Mouse (Mus musculus): Measurements from ENCODE around the gene Wwox. TPM values are rescaled to one million over a fixed set of nuclear protein-coding genes. Genes with fewer than 3 reads are reported as not detected.

Wwox gene
- polyA plus RNA-seq, 1 experiment = 11.3 TPM

DNA sequence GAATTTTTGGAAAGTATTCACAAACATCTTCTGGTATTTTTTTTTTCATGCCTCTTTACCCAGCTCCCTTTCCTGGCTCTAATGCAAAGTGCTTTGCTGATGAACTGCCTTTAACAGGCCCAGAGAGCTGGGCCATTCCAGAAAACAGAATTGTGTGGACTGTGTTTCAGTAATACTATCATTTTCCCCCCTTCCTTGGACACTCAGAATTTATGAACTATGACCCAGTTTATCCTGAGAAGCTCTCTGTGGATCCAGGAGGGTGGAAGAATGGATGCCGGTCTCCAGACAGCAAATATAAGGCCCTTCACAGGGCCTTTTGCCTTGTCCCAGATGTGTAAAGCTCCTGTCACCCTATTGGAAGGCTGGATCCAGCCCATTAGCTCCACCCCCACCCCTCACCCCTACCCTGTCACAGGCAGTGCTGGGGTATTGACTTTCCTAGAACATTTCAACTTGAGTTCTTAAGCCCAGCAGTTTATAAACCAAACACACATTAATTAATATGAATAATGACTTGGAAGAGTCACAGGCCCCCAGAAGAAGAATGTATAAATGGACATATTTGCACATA is 332.9 kb downstream of the Wwox start:
- H3K9me3 ChIP-seq (replicated peaks; ENCODE audit: control insufficient read depth, insufficient read depth, low read length, poor library complexity, severe bottlenecking) = no peaks in the 10 kb centered on the region
- TF ChIP-seq CTCF (IDR thresholded peaks at IDR 0.05; ENCODE audit: low read depth, low read length) = no peak
- no peak for TF ChIP-seq EP300 (IDR thresholded peaks at IDR 0.05; ENCODE audit: insufficient read depth, low read depth, low read length)
- no peak for TF ChIP-seq POLR2A (IDR thresholded peaks at IDR 0.05; ENCODE audit: insufficient read depth, low read length)
- H3K4me1 ChIP-seq (ENCODE audit: control insufficient read depth, insufficient read depth, low read length) = peaks cover 3% of the 10 kb centered on the region

DNA sequence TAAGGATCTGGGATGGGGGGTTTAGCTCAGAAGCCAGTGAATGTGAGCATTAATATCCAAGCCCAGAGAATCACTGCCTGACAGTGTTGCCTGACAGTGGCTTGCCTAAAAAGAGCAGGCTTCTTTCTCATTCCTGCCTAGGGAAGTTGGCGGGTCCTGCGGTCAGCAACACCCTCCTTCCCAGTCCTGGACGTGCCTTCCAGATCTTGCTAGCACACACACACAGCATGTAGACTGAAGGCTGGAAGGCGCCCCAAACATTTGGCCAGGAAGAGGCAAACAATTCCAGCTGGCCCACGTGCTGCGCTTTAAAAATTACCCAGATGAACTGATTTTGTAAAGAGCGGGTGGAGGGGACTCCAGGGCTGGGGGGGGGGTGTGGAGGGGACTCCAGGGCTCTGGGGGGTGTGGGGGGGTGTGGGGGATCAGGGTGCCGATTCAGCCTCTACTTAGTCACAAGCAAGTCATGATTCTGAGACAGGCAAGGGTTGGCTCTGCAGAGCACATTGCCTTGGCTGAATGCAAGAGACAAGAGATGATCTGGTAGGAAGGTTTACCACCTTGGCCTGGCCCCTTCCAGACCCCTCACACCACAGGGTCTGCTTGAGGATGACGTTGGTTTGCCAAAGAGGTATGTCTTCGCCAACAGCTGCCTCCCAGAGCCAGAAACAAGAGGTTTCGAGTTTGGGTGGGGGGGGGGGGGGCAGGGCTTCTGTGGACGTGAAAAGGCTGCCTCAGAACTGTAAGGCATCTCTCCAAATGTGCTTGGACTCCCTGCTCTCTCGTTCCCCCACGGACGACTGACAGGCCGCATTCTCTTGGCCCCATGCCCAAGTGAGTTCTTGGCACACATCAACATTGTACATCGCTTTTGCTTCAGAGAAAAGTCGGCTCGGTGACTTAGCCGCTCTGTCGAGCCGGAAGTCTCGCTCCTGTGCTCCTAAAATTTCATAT is 334.3 kb downstream of the Wwox start:
- H3K9me3 ChIP-seq (replicated peaks; ENCODE audit: control insufficient read depth, insufficient read depth, low read length, poor library complexity, severe bottlenecking) = no peaks in the 10 kb centered on the region

More for the DNA sequence above, 332.9 kb downstream of the Wwox start:
- Histone ChIP-seq H3K36me3 (ENCODE audit: control insufficient read depth, insufficient read depth, low read length, poor library complexity, severe bottlenecking) (no peaks in the 10 kb centered on the region), H3K4me3 (ENCODE audit: low read depth, low read length) (no peak overlapping the region), H3K27ac (ENCODE audit: insufficient read depth, low read length) (no peak overlapping the region), H3K9ac (ENCODE audit: low read depth, poor library complexity, severe bottlenecking) (no peak overlapping the region), H3K27me3 (ENCODE audit: control insufficient read depth, insufficient read depth, low read length, poor library complexity, severe bottlenecking) (no peaks in the 10 kb centered on the region)

DNA sequence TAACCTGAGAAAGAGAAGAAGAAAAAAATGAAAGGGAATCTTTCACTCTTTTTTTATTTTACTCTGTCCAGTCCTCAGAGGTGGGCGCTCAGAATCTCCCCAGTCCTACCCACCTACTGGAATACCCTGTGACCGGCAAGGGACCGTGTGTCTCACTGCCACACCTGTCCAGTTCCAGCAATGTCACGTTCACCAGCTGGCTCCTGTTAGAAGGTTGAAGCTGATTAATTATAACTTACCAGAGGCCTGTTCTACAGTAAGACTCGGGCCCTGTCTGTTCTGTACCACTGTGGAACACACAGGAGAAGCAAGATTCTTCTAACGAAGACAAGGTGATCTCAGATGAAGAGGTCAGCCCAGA is 334.9 kb downstream of the Wwox start:
- no peak overlapping the region for H3K9ac ChIP-seq (ENCODE audit: low read depth, poor library complexity, severe bottlenecking)
- no peaks in the 10 kb centered on the region for H3K4me1 ChIP-seq (ENCODE audit: control insufficient read depth, insufficient read depth, low read length)
- H3K9me3 ChIP-seq (replicated peaks; ENCODE audit: control insufficient read depth, insufficient read depth, low read length, poor library complexity, severe bottlenecking) = no peaks in the 10 kb centered on the region
- TF ChIP-seq EP300 (IDR thresholded peaks at IDR 0.05; ENCODE audit: insufficient read depth, low read depth, low read length) = no peak
- TF ChIP-seq POLR2A (IDR thresholded peaks at IDR 0.05; ENCODE audit: insufficient read depth, low read length) = no peak
- no peak for TF ChIP-seq CTCF (IDR thresholded peaks at IDR 0.05; ENCODE audit: low read depth, low read length)
- no peak overlapping the region for H3K27ac ChIP-seq (ENCODE audit: insufficient read depth, low read length)
- H3K4me3 ChIP-seq (ENCODE audit: low read depth, low read length) = no peak overlapping the region
- H3K27me3 ChIP-seq (ENCODE audit: control insufficient read depth, insufficient read depth, low read length, poor library complexity, severe bottlenecking) = no peaks in the 10 kb centered on the region
- H3K36me3 ChIP-seq (ENCODE audit: control insufficient read depth, insufficient read depth, low read length, poor library complexity, severe bottlenecking) = no peaks in the 10 kb centered on the region

More for the DNA sequence above, 334.3 kb downstream of the Wwox start:
- Histone ChIP-seq H3K9ac (ENCODE audit: low read depth, poor library complexity, severe bottlenecking) (no peak overlapping the region), H3K27ac (ENCODE audit: insufficient read depth, low read length) (no peak overlapping the region), H3K4me3 (ENCODE audit: low read depth, low read length) (no peak overlapping the region), H3K4me1 (ENCODE audit: control insufficient read depth, insufficient read depth, low read length) (no peaks in the 10 kb centered on the region), H3K36me3 (ENCODE audit: control insufficient read depth, insufficient read depth, low read length, poor library complexity, severe bottlenecking) (no peaks in the 10 kb centered on the region), H3K27me3 (ENCODE audit: control insufficient read depth, insufficient read depth, low read length, poor library complexity, severe bottlenecking) (no peaks in the 10 kb centered on the region)
- no peak for TF ChIP-seq EP300 (IDR thresholded peaks at IDR 0.05; ENCODE audit: insufficient read depth, low read depth, low read length)
- no peak for TF ChIP-seq CTCF (IDR thresholded peaks at IDR 0.05; ENCODE audit: low read depth, low read length)
- no peak for TF ChIP-seq POLR2A (IDR thresholded peaks at IDR 0.05; ENCODE audit: insufficient read depth, low read length)

GRCm38 (mm10) chr8:114775543-114775942 is 336.1 kb downstream of the Wwox start:
- TF ChIP-seq CTCF (IDR thresholded peaks at IDR 0.05; ENCODE audit: low read depth, low read length) = no peak
- TF ChIP-seq EP300 (IDR thresholded peaks at IDR 0.05; ENCODE audit: insufficient read depth, low read depth, low read length) = no peak
- TF ChIP-seq POLR2A (IDR thresholded peaks at IDR 0.05; ENCODE audit: insufficient read depth, low read length) = no peak
- Histone ChIP-seq H3K27ac (ENCODE audit: insufficient read depth, low read length) (no peak overlapping the region), H3K9me3 (replicated peaks; ENCODE audit: control insufficient read depth, insufficient read depth, low read length, poor library complexity, severe bottlenecking) (no peaks in the 10 kb centered on the region), H3K36me3 (ENCODE audit: control insufficient read depth, insufficient read depth, low read length, poor library complexity, severe bottlenecking) (no peaks in the 10 kb centered on the region), H3K4me3 (ENCODE audit: low read depth, low read length) (no peak overlapping the region), H3K4me1 (ENCODE audit: control insufficient read depth, insufficient read depth, low read length) (no peaks in the 10 kb centered on the region), H3K9ac (ENCODE audit: low read depth, poor library complexity, severe bottlenecking) (no peak overlapping the region), H3K27me3 (ENCODE audit: control insufficient read depth, insufficient read depth, low read length, poor library complexity, severe bottlenecking) (no peaks in the 10 kb centered on the region)

- Histone ChIP-seq H3K4me3 (ENCODE audit: low read depth, low read length) (no peak overlapping the region), H3K9ac (ENCODE audit: low read depth, poor library complexity, severe bottlenecking) (no peak overlapping the region), H3K27me3 (ENCODE audit: control insufficient read depth, insufficient read depth, low read length, poor library complexity, severe bottlenecking) (no peaks in the 10 kb centered on the region), H3K36me3 (ENCODE audit: control insufficient read depth, insufficient read depth, low read length, poor library complexity, severe bottlenecking) (no peaks in the 10 kb centered on the region), H3K27ac (ENCODE audit: insufficient read depth, low read length) (no peak overlapping the region), H3K9me3 (replicated peaks; ENCODE audit: control insufficient read depth, insufficient read depth, low read length, poor library complexity, severe bottlenecking) (no peaks in the 10 kb centered on the region), H3K4me1 (ENCODE audit: control insufficient read depth, insufficient read depth, low read length) (no peaks in the 10 kb centered on the region)
- TF ChIP-seq EP300 (IDR thresholded peaks at IDR 0.05; ENCODE audit: insufficient read depth, low read depth, low read length) (no peak), CTCF (IDR thresholded peaks at IDR 0.05; ENCODE audit: low read depth, low read length) (no peak)
Measured at GRCm38 (mm10) chr8:114776696-114777095, 337.2 kb downstream of the Wwox start.

Measured in ES-Bruce4 (cell line).